Comparison of ENCODE assay signal across 8 mouse cellular contexts in genomic region chr14:25304391-25304851, GRCm38 (mm10).
DNase-seq lines count a peak whose midpoint lies in the region; ATAC-seq and TF ChIP-seq lines count a peak whose summit lies in the region.

No protein-coding gene starts in this region.

- no peaks in the 10 kb centered on the region for H3K9me3 ChIP-seq in intestine, embryonic 15.5 days
- no peaks in the 10 kb centered on the region for H3K9me3 ChIP-seq in liver, embryonic 14.5 days (ENCODE audit: control insufficient read depth, low read length)
- H3K9me3 ChIP-seq in neural tube, embryonic 14.5 days (ENCODE audit: control insufficient read depth, low read length) = no peaks in the 10 kb centered on the region

- no peaks in the 10 kb centered on the region for H3K4me1 ChIP-seq in cortical plate, adult 2 months (ENCODE audit: control insufficient read depth, insufficient read depth, low read length)
- H3K4me1 ChIP-seq in intestine, embryonic 15.5 days (replicated peaks) = peaks cover 42% of the 10 kb centered on the region
- no peaks in the 10 kb centered on the region; a peak in 2 of 4 replicates for H3K4me1 ChIP-seq in liver, embryonic 14.5 days (replicated peaks; ENCODE audit: control insufficient read depth in 2 of 2, insufficient read depth in 2 of 2, low read length in 1 of 2)
- peaks cover 9% of the 10 kb centered on the region for H3K4me1 ChIP-seq in neural tube, embryonic 14.5 days (ENCODE audit: control insufficient read depth, insufficient read depth, low read length)

- peak; percentile 37 to 70 for DNase-seq in gastrocnemius, postnatal 4 days (ENCODE audit: low spot score in 2 of 2)
- no peak for DNase-seq in liver, embryonic 14.5 days (ENCODE audit: low read depth in 3 of 3, low spot score in 3 of 3)
- no peak for DNase-seq in layer of hippocampus, adult 8-10 months (ENCODE audit: low spot score in 2 of 2)
- no peak for DNase-seq in thymus, postnatal 0 days (ENCODE audit: low spot score)

- ATAC-seq in intestine, embryonic 15.5 days = no peak
- no peak for ATAC-seq in liver, embryonic 14.5 days (ENCODE audit: insufficient read depth)
- no peak for ATAC-seq in neural tube, embryonic 14.5 days (ENCODE audit: low read depth)

- H3K36me3 ChIP-seq in C2C12 (ENCODE audit: control insufficient read depth, insufficient read depth) = no peaks in the 10 kb centered on the region
- H3K36me3 ChIP-seq in intestine, embryonic 15.5 days = no peaks in the 10 kb centered on the region
- no peaks in the 10 kb centered on the region for H3K36me3 ChIP-seq in liver, embryonic 14.5 days (replicated peaks; ENCODE audit: control insufficient read depth, insufficient read depth, low read depth)
- H3K36me3 ChIP-seq in neural tube, embryonic 14.5 days (ENCODE audit: control insufficient read depth, insufficient read depth, low read length) = no peaks in the 10 kb centered on the region

- H3K79me3 ChIP-seq in C2C12 (ENCODE audit: low read depth) = no peaks in the 10 kb centered on the region

- peak overlapping the region; percentile 40 for H3K4me2 ChIP-seq in intestine, embryonic 15.5 days (replicated peaks)
- no peak overlapping the region for H3K4me2 ChIP-seq in liver, embryonic 14.5 days (ENCODE audit: low read depth)
- no peak overlapping the region for H3K4me2 ChIP-seq in neural tube, embryonic 14.5 days (ENCODE audit: low read depth, low read length)

- 15% methylated on average over 9 of the region's 9 CpGs for WGBS in intestine, embryonic 15.5 days
- 35% methylated on average over 9 of the region's 9 CpGs for WGBS in liver, embryonic 14.5 days (ENCODE audit: insufficient replicate concordance)
- 15% methylated on average over 9 of the region's 9 CpGs for whole genome bisulfite sequencing in neural tube, embryonic 14.5 days

- no peak for TF ChIP-seq CTCF in C2C12 (IDR thresholded peaks at IDR 0.05; ENCODE audit: control insufficient read depth, insufficient read depth, insufficient read length)
- no peak for TF ChIP-seq CTCF in cortical plate, adult 2 months (IDR thresholded peaks at IDR 0.05; ENCODE audit: extremely low read depth, insufficient read depth, low read length)
- TF ChIP-seq CTCF in liver, embryonic 14.5 days (IDR thresholded peaks at IDR 0.05; ENCODE audit: low read depth) = peak; percentile 33

- H3K79me2 ChIP-seq in C2C12 (ENCODE audit: control insufficient read depth, insufficient read depth) = no peaks in the 10 kb centered on the region

- H3K9ac ChIP-seq in intestine, embryonic 15.5 days = peak overlapping the region; percentile 20; the same call in 1 of the 2 replicates
- H3K9ac ChIP-seq in liver, embryonic 14.5 days (replicated peaks) = no peak overlapping the region
- H3K9ac ChIP-seq in neural tube, embryonic 14.5 days (replicated peaks; ENCODE audit: low read depth, low read length) = 0 out of 2 replicates have a peak overlapping the region, but pooled peaks have one; percentile 37

- TF ChIP-seq EP300 in liver, embryonic 14.5 days (IDR thresholded peaks at IDR 0.05; ENCODE audit: low read depth) = no peak

- H3K4me3 ChIP-seq in C2C12 (ENCODE audit: insufficient read depth, poor library complexity, severe bottlenecking) = no peak overlapping the region
- H3K4me3 ChIP-seq in cortical plate, adult 2 months (ENCODE audit: insufficient read depth, low read length) = no peak overlapping the region
- no peak overlapping the region for H3K4me3 ChIP-seq in intestine, embryonic 15.5 days (replicated peaks)
- H3K4me3 ChIP-seq in liver, embryonic 14.5 days (ENCODE audit: insufficient read depth in 1 of 2, low read depth in 2 of 2, low read length in 2 of 2) = no peak overlapping the region
- H3K4me3 ChIP-seq in neural tube, embryonic 14.5 days (ENCODE audit: low read depth, low read length) = no peak overlapping the region

- TF ChIP-seq POLR2A in cortical plate, adult 2 months (IDR thresholded peaks at IDR 0.05; ENCODE audit: extremely low read depth, insufficient read depth, low read length) = no peak

- H3ac ChIP-seq in C2C12 (ENCODE audit: control insufficient read depth, insufficient read length, low read depth) = peak overlapping the region; percentile 7

- peak overlapping the region; percentile 72 for H3K27ac ChIP-seq in cortical plate, adult 2 months (ENCODE audit: insufficient read depth, low read length)
- peak overlapping the region; percentile 78 for H3K27ac ChIP-seq in intestine, embryonic 15.5 days
- H3K27ac ChIP-seq in liver, embryonic 14.5 days = no peak overlapping the region
- H3K27ac ChIP-seq in neural tube, embryonic 14.5 days (ENCODE audit: low read depth, low read length) = peak overlapping the region; percentile 44

- H3K27me3 ChIP-seq in C2C12 (ENCODE audit: control insufficient read depth, insufficient read depth, insufficient read length) = no peaks in the 10 kb centered on the region
- no peaks in the 10 kb centered on the region for H3K27me3 ChIP-seq in intestine, embryonic 15.5 days (replicated peaks)
- no peaks in the 10 kb centered on the region for H3K27me3 ChIP-seq in liver, embryonic 14.5 days (ENCODE audit: control insufficient read depth, insufficient read depth, low read length)
- no peaks in the 10 kb centered on the region for H3K27me3 ChIP-seq in neural tube, embryonic 14.5 days (ENCODE audit: control insufficient read depth, insufficient read depth, low read length)

TF ChIP-seq in C2C12, 6 proteins besides CTCF, POLR2A, EP300 and RAD21:
- TF ChIP-seq CEBPB (IDR thresholded peaks at IDR 0.05; ENCODE audit: low read depth) (no peak), USF1 (IDR thresholded peaks at IDR 0.05; ENCODE audit: low read depth) (peak; percentile 31)

Comparison
In these comparisons a context has a peak if more than half of its experiments do, and no peak if none do; other contexts are left out.
1. DNase-seq: peak in gastrocnemius, postnatal 4 days (2 of 2); none in liver, embryonic 14.5 days (0 of 3), layer of hippocampus, adult 8-10 months (0 of 2) and thymus, postnatal 0 days (single experiment).